Mouse (Mus musculus) bone marrow, adult 2 months (tissue): ENCODE data around the gene Col4a1.

ENCODE experiments used
- CTCF ChIP-seq: fragments of 200-500 bp; IDR thresholded peaks from 2 replicates; pipeline ENCODE4 v1.5.1; 2011; ENCODE audit warnings: low read length, control low read depth; ENCODE audit not compliant: control insufficient read depth, insufficient read depth
- POLR2A ChIP-seq: fragments of 200-500 bp; IDR thresholded peaks from 2 replicates; pipeline ENCODE4 v1.6.1; 2011; ENCODE audit warnings: low read depth, mild to moderate bottlenecking, control low read depth, low read length, borderline replicate concordance; ENCODE audit not compliant: control insufficient read depth

DNA sequence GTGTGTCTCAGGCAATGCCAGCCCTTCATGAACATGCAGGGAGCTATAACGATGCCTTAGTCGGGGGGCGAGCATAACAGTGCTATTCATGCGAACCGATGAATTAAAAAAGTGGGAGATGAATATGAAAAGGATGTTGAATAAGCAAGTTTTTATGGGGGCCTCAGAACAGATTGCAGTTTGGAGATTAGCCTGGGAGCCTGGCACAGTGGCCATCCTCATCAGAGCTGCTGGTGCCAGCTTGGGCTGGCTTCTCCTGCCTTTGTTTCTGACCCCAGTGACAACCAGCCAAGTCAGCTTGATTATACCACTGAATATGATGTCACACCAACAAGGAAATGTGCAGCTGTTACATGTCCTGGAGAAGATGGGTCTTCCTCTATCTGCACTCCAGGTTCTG, 23.7 kb upstream of the Col4a1 start:
- TF ChIP-seq POLR2A (no peak), CTCF (no peak)
